Mouse (Mus musculus) liver, postnatal 0 days (tissue): ENCODE data around the gene Pex26.

Source experiments
- CTCF ChIP-seq: sonication (generic); IDR thresholded peaks from 2 replicates; pipeline ENCODE4 v1.5.1; 2016; ENCODE audit warnings: antibody characterized with exemption, low read depth
- EP300 ChIP-seq: IDR thresholded peaks from 2 replicates; pipeline ENCODE4 v1.6.1; 2016; ENCODE audit warnings: antibody characterized with exemption, low read depth, mild to moderate bottlenecking

GRCm38 (mm10) chr6:121210926-121211289 is 27.4 kb downstream of the Pex26 start:
- TF ChIP-seq CTCF: no peak
- no peak for TF ChIP-seq EP300
